Mouse (Mus musculus) hindbrain, embryonic 12.5 days (tissue): ENCODE measurements around the gene Tmc3. TPM values are rescaled to one million over a fixed set of nuclear protein-coding genes. Genes with fewer than 3 reads are reported as not detected.

Experiments
- ATAC-seq: fragments of 200-750 bp; cut with Nextera tagmentation; 2 replicates; pipeline ENCODE4 v1.8.0; 2017; ENCODE audit warnings: moderate TSS enrichment; ENCODE audit not compliant: low FRiP score
- H3K27ac ChIP-seq: fragments of 300-500 bp; sonication (generic); 2 replicates; pipeline ENCODE4 v1.5.1; 2016; ENCODE audit warnings: mild to moderate bottlenecking
- H3K27me3 ChIP-seq: fragments of 300-500 bp; sonication (generic); 2 replicates; pipeline ENCODE4 v1.6.1; 2016; ENCODE audit warnings: mild to moderate bottlenecking
- H3K36me3 ChIP-seq: fragments of 300-500 bp; sonication (generic); 2 replicates; pipeline ENCODE4 v1.6.1; 2016; ENCODE audit warnings: mild to moderate bottlenecking
- H3K4me1 ChIP-seq: fragments of 300-500 bp; sonication (generic); 2 replicates; pipeline ENCODE4 v1.6.1; 2016
- H3K4me2 ChIP-seq: fragments of 300-500 bp; sonication (generic); replicated peaks from 2 replicates; pipeline ENCODE4 v1.6.1; 2016; ENCODE audit warnings: mild to moderate bottlenecking
- H3K4me3 ChIP-seq: fragments of 300-500 bp; sonication (generic); 2 replicates; pipeline ENCODE4 v1.5.1; 2016; ENCODE audit warnings: mild to moderate bottlenecking
- H3K9ac ChIP-seq: fragments of 300-500 bp; sonication (generic); 2 replicates; pipeline ENCODE4 v1.6.1; 2016; ENCODE audit warnings: mild to moderate bottlenecking, moderate library complexity
- H3K9me3 ChIP-seq: fragments of 300-500 bp; sonication (generic); replicated peaks from 2 replicates; pipeline ENCODE4 v1.6.1; 2016; ENCODE audit warnings: mild to moderate bottlenecking
- WGBS: fragments of 180-500 bp; shearing (Covaris S2); methylation state at CpG from one replicate; pipeline ENCODE4 v1.1.7; 2016; 5-methylcytosine and 5-hydroxymethylcytosine counted together
- polyA plus RNA-seq: library from polyadenylated mRNA; unstranded; fragments of >200 nt; fragmentation: Nextera tagmentation; extraction: Ambion mirVana; gene quantifications from 2 replicates; pipeline ENCODE4 v1.2.1, GENCODE M21; 2016

The Tmc3 gene
- polyA plus RNA-seq, 1 experiment from 2014 or later = 0.26 TPM

DNA sequence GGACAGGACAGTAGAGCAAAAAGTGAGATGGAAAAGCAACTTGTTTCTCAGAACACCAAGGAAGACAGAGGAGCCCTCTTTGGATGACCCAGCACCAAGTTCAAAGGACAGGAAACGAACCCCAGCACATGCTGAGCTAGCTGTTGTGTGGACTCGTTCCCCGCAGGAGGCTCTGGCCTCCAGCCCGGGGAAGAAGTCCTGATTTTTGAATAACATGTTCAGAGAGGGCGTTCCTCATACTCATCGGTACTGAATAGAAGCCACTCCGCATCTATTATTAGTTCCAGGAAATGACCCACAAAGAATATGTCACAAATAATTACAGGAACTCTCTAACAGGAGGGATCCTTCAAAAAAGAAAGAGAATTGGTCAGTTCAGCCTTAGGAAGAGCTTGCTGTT lies 18.8 kb upstream of the Tmc3 start:
- Histone ChIP-seq H3K36me3 (no peaks in the 10 kb centered on the region), H3K9ac (no peak overlapping the region), H3K4me3 (no peak overlapping the region), H3K4me2 (no peak overlapping the region), H3K9me3 (no peaks in the 10 kb centered on the region), H3K27me3 (no peaks in the 10 kb centered on the region), H3K4me1 (peaks cover 8% of the 10 kb centered on the region), H3K27ac (no peak overlapping the region)
- no peak for ATAC-seq
- WGBS = 29% methylated on average over 7 of the region's 7 CpGs

DNA sequence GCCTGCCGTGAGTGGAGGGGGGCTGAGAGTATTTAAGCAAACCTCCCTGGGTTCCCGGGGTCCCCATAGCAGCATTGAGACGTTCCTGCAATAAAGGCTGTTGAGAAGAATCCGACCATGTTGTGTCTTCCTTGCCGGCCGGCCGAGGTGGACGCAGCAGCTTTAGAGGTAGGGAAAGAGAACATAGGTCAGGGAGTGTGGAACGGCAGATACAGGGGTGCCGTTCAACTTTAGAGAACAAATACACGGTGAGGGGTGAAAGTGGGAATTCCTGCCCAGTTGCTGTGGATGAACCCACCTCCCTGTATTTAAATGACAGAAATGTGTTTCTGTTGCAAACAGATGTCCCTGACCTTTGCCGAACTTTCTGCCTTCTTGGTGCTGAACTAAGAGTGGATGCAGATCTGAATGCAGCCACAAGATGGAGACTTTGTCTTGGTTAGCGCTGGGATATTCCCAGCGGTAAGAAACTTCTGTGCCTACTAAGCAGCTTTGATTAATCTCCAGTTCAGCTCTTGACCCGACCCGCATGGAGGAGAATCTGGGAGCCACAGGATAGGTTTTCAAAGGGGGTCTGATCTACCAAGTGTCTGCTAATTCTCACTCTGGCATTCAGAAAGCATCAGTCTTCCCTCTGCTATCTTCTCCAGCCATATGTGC lies 16.8 kb upstream of the Tmc3 start:
- Histone ChIP-seq H3K27ac (no peak overlapping the region), H3K9me3 (no peaks in the 10 kb centered on the region), H3K4me3 (no peak overlapping the region), H3K9ac (no peak overlapping the region), H3K4me2 (no peak overlapping the region), H3K36me3 (no peaks in the 10 kb centered on the region), H3K4me1 (peaks cover 8% of the 10 kb centered on the region), H3K27me3 (no peaks in the 10 kb centered on the region)
- WGBS = 52% methylated on average over 16 of the region's 16 CpGs
- no peak for ATAC-seq

DNA sequence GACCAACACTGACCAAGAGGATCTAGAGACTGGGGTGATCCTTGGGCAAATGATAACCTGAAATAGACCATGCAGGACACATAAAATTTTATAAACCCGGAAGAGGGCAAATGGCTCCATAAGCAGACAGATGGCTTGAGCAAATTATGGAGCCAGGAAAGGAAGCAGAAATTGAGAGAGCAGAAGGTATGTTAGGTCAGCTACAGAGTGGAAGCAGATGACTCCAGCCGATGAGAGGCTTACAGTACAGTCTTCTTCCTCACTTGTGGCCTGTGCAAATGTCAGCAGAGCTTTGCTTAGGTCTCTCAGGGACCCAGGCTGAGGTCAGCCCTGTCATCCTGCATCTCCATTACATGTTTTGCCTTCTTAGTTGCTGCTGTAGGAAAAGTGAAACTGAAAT lies 15.9 kb upstream of the Tmc3 start:
- Histone ChIP-seq H3K27me3 (no peaks in the 10 kb centered on the region), H3K4me3 (no peak overlapping the region), H3K36me3 (no peaks in the 10 kb centered on the region), H3K9ac (no peak overlapping the region), H3K27ac (no peak overlapping the region), H3K9me3 (no peaks in the 10 kb centered on the region), H3K4me1 (peaks cover 8% of the 10 kb centered on the region), H3K4me2 (no peak overlapping the region)
- no peak for ATAC-seq
- 81% methylated on average over 2 of the region's 2 CpGs for WGBS

DNA sequence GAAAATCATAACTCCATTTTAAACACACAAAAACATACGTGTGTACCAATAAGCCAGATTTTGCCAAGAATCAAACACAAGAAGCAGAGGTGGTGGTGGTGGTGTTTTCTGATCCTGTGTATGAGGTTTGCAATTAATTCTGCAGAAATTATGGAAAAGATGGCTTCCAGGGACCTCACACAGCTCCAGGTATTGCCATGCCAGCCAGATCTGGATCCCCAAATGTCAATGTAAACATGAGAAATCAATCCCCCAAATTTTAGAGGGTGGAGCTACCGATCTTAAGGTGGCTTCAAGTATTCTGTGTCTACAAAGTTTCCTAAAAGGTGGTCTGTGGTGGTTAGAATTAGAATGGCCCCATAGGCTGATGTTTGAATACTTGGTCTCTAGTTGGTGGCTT lies 15.3 kb upstream of the Tmc3 start:
- H3K9me3 ChIP-seq = no peaks in the 10 kb centered on the region
- no peak overlapping the region for H3K4me3 ChIP-seq
- no peak overlapping the region for H3K27ac ChIP-seq
- peaks cover 8% of the 10 kb centered on the region for H3K4me1 ChIP-seq
- H3K27me3 ChIP-seq = no peaks in the 10 kb centered on the region
- H3K4me2 ChIP-seq = no peak overlapping the region
- no peak overlapping the region for H3K9ac ChIP-seq
- no peaks in the 10 kb centered on the region for H3K36me3 ChIP-seq
- WGBS = 85% methylated on average over 2 of the region's 2 CpGs
- no peak for ATAC-seq

DNA sequence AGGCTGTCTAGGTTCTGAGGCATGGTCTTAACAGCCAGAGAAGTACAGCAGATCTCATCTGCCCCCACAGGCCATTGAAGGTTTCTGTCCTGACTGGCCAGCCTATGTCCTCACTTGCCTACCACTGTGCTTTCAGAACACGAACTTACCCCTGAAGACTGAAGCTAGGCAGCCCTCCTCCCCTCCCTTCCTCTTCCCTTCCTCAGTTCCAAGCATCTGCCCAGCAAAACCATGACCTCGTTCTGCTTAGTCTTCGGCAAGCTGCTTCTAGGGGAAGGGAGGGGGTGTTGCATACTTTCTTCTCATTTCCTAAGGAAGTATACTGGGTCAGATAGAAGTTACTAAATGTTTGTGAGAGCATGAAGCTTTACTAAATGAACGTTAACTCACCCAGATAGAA lies 13.7 kb upstream of the Tmc3 start:
- no peaks in the 10 kb centered on the region for H3K36me3 ChIP-seq
- ATAC-seq = no peak
- no peak overlapping the region for H3K9ac ChIP-seq
- H3K27me3 ChIP-seq = no peaks in the 10 kb centered on the region
- 64% methylated on average over 4 of the region's 4 CpGs for WGBS
- no peaks in the 10 kb centered on the region for H3K9me3 ChIP-seq
- H3K27ac ChIP-seq = no peak overlapping the region
- peaks cover 4% of the 10 kb centered on the region; the same call in 1 of the 2 replicates for H3K4me1 ChIP-seq
- no peak overlapping the region for H3K4me2 ChIP-seq
- H3K4me3 ChIP-seq = no peak overlapping the region

DNA sequence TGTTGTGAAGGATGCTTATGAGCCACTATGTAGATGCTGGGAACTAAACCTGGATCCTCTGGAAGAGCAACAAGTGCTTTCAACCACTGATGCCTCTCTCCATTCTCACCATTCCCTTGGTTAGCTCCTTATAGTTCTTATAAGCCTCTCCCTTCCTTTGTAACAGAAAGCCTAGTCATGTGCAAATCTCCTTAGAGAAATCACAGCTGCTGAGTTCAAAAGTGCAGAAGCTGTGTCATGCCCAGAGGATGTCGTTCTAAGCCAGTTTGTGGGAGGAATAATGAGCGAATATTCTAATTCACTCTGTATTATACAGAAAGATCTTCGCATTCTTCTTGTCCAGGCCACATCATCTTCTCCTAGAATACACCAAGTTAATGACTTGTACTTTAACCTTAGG lies 12.8 kb upstream of the Tmc3 start:
- H3K9me3 ChIP-seq = no peaks in the 10 kb centered on the region
- H3K36me3 ChIP-seq = no peaks in the 10 kb centered on the region
- no peak overlapping the region for H3K4me2 ChIP-seq
- H3K27ac ChIP-seq = no peak overlapping the region
- H3K4me3 ChIP-seq = no peak overlapping the region
- WGBS = 65% methylated on average over 3 of the region's 3 CpGs
- ATAC-seq = no peak
- H3K9ac ChIP-seq = no peak overlapping the region
- H3K4me1 ChIP-seq = peaks cover 2% of the 10 kb centered on the region; the same call in 1 of the 2 replicates
- no peaks in the 10 kb centered on the region for H3K27me3 ChIP-seq

DNA sequence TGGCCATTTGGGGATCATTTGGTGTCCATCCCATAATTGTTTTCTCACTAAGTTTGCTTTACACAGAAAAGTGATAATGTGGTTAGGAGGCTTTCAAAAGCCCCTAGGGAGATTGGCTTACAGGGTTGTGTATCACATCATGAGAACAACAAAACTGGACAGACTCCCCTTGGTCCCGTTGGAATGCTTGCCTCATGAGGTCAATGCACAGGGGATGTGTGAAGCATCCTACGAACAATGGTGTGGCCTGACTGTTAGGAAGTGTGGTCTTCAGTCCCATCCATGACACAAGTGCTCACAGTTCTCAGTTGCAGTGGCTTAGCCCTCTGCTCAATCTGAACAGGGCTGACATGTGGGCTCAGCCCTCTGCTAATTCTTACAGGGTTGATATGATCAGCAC lies 12.3 kb upstream of the Tmc3 start:
- Histone ChIP-seq H3K4me3 (no peak overlapping the region), H3K4me1 (peaks cover 2% of the 10 kb centered on the region; the same call in 1 of the 2 replicates), H3K4me2 (no peak overlapping the region), H3K27me3 (no peaks in the 10 kb centered on the region), H3K9me3 (no peaks in the 10 kb centered on the region), H3K27ac (no peak overlapping the region), H3K9ac (no peak overlapping the region), H3K36me3 (no peaks in the 10 kb centered on the region)
- 76% methylated on average over 2 of the region's 2 CpGs for WGBS
- no peak for ATAC-seq

DNA sequence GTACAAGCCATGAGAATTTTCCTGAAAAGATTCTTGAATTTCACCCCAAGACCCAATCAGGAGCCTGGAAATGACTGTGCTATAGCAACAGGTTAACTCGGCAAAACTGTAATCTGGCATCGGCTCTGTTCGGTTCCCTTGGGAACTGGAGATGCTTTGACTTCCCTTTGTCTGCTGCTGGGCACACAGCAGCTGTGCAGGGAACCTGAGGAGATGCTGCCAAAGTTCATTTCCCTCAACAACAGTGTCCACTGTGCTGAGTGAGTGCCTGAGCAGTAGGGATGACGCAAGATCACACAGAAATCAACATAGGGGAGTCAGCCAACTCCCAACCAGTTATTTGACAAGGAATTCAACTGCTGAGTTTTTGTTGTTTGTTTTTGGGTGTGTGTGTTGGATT lies 3.8 kb upstream of the Tmc3 start:
- no peak for ATAC-seq
- no peaks in the 10 kb centered on the region for H3K27me3 ChIP-seq
- H3K4me2 ChIP-seq = no peak overlapping the region
- no peak overlapping the region for H3K4me3 ChIP-seq
- H3K4me1 ChIP-seq = peaks cover 8% of the 10 kb centered on the region; the same call in 1 of the 2 replicates
- H3K9ac ChIP-seq = no peak overlapping the region
- H3K9me3 ChIP-seq = no peaks in the 10 kb centered on the region
- no peak overlapping the region for H3K27ac ChIP-seq
- 45% methylated on average over 4 of the region's 4 CpGs for WGBS
- no peaks in the 10 kb centered on the region for H3K36me3 ChIP-seq

DNA sequence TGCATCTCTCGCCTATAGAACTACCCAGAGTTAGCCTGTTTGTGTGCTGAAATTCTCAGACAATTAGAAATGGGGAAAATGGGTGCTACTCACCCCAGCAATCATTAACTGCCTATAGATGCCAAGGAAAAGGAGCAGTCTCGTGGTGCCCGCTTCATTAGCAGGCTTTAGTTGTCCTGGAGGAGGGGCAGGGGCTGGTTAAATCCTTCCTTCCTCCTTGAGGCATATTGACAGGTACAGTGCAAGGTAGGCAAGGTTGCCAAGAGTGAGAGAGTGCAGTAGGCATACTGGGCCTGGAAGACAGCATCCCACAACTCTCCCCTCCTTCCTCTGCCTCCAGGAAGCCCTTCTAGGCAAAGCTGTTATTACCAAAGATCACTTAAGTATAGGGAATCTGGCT lies 9.3 kb downstream of the Tmc3 start:
- no peaks in the 10 kb centered on the region for H3K9me3 ChIP-seq
- H3K4me3 ChIP-seq = no peak overlapping the region
- H3K27me3 ChIP-seq = no peaks in the 10 kb centered on the region
- H3K27ac ChIP-seq = no peak overlapping the region
- no peak overlapping the region for H3K9ac ChIP-seq
- no peaks in the 10 kb centered on the region for H3K36me3 ChIP-seq
- no peaks in the 10 kb centered on the region for H3K4me1 ChIP-seq
- WGBS = 76% methylated on average over 3 of the region's 3 CpGs
- H3K4me2 ChIP-seq = no peak overlapping the region
- ATAC-seq = no peak

DNA sequence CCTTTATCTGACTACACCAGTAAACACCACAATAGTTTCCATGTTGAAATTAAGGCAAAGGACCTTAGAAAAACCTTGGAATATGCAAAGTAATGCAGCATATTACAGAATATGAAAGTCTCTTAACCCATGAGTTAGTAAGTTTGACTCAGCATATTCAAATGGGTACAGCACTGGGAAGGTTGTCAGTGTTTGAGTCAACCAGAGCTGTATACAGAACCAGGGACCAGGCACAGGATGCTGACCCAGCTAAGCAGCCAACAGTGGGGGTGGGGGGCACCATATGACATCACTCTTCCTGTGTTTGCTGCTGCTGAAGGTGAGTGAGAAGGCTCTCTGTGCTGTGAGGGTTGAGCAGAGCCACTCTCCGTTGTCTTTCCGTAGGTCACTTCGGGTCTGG lies 12.3 kb downstream of the Tmc3 start:
- Histone ChIP-seq H3K36me3 (no peaks in the 10 kb centered on the region), H3K4me3 (no peak overlapping the region), H3K27me3 (no peaks in the 10 kb centered on the region), H3K9ac (no peak overlapping the region), H3K4me2 (no peak overlapping the region), H3K4me1 (no peaks in the 10 kb centered on the region), H3K27ac (no peak overlapping the region), H3K9me3 (no peaks in the 10 kb centered on the region)
- ATAC-seq = no peak
- WGBS = 92% methylated on average over 3 of the region's 3 CpGs

DNA sequence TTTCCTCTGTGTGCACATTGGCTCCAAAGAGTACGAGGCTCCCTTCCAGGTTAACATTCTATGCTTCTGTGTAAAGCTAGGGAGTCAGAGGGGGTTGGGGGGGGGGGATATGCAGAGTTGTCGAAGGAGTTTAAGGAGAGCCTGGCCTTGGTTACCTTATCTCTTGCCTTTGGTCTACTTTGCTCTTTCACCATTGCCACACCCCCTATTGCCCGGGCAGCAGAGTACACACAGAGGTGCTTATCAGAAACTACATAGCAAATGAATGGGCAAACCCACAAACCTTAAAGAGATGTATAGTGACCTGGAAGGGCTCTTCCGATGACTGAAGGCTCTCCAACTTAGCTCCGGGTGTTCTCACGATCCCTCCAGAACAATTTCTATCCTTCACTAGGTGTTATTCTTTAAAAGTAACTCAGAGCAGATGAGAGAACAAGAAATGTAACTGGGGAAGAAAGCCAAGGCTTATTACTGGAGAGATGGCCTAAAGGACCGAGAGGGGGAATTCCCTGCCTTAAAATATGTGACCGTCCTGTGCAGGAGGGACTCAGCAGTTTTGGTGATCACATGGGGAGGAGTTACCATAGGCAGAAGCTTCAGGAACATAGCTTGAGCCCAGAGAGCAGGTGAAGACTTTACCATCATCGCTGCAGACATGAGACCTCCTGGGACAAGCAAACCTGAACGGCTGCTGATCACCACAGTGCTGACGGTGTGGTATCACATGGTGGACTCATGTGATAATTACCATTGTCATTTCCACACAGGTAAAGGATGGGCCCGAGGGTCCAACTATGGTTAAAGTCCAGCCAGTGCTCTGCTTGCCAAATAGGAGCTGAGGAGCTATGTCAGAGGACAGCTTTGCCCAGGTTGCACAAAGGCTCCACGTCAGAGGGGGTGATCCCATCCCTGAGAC lies 14.5 kb downstream of the Tmc3 start:
- Histone ChIP-seq H3K4me2 (no peak overlapping the region), H3K27ac (no peak overlapping the region), H3K4me3 (no peak overlapping the region), H3K27me3 (no peaks in the 10 kb centered on the region), H3K4me1 (0 out of 2 replicates have a peak, but pooled peaks cover under 1% of the 10 kb centered on the region), H3K9ac (no peak overlapping the region), H3K9me3 (no peaks in the 10 kb centered on the region), H3K36me3 (no peaks in the 10 kb centered on the region)
- ATAC-seq = no peak
- 90% methylated on average over 13 of the region's 13 CpGs for WGBS

DNA sequence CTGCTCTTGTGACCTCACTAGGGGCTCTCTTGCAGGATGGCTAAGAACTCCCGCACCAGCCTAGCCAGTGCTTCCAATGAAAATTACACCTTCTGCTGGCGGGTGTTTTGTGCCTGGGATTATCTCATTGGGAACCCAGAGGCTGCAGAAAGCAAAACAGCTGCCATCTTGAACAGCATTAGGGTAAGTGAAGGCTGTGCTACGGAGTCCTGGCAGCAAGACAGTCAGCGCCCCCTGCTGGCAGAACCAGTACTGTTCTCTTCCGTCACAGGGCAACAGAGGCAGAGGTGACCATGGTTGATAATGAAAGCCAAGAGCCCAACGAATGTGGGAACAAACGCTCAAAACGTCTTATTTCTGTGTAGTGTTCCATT lies 15.2 kb downstream of the Tmc3 start:
- Histone ChIP-seq H3K36me3 (no peaks in the 10 kb centered on the region), H3K4me1 (0 out of 2 replicates have a peak, but pooled peaks cover 3% of the 10 kb centered on the region), H3K9ac (no peak overlapping the region), H3K4me3 (no peak overlapping the region), H3K27ac (no peak overlapping the region), H3K4me2 (no peak overlapping the region), H3K27me3 (no peaks in the 10 kb centered on the region), H3K9me3 (no peaks in the 10 kb centered on the region)
- ATAC-seq = no peak
- 58% methylated on average over 8 of the region's 8 CpGs for WGBS
